Mouse (Mus musculus): ENCODE measurements at regions not wholly inside any gene's neighbourhood (a gene's known extent, or its start where the extent isn't known, plus 50 kb on each side); places are given as distances from the start of the nearest gene placed in this dataset.

- H3K4me3 ChIP-seq (replicated peaks in 1 of 3; ENCODE audit: low read depth in 2 of 3, low read length in 2 of 3, poor library complexity in 1 of 3), result no peak overlapping the region
- in situ Hi-C loops (cut with MboI; ENCODE audit: low pct_ligation_motif_present, low pct_unique_long_range_greater_than_20kb, low sequenced_read_pairs) (no loop called here), dilution Hi-C loops (cut with MboI; ENCODE audit: extremely low pct_ligation_motif_present, extremely low pct_unique_long_range_greater_than_20kb, low sequenced_read_pairs) (no loop called here)
- no peak for DNase-seq (ENCODE audit: extremely low read depth)
- H3K9me3 ChIP-seq (replicated peaks; ENCODE audit: low read length), result no peaks in the 10 kb centered on the region
- H3K4me2 ChIP-seq (ENCODE audit: insufficient read depth, low read depth, poor library complexity, severe bottlenecking), result no peak overlapping the region
- no peaks in the 10 kb centered on the region for H3K36me3 ChIP-seq (replicated peaks in 1 of 2; ENCODE audit: control insufficient read depth in 1 of 2, insufficient read depth in 1 of 2, low read length in 1 of 2)
- H3K27ac ChIP-seq (ENCODE audit: insufficient read depth, low read depth), result no peak overlapping the region
- H3K4me1 ChIP-seq (ENCODE audit: control insufficient read depth in 1 of 2, insufficient read depth in 2 of 2), result no peaks in the 10 kb centered on the region
- no peaks in the 10 kb centered on the region for H3K27me3 ChIP-seq (replicated peaks)
- H3K9ac ChIP-seq (ENCODE audit: insufficient read depth, low read depth), result no peak overlapping the region
- no peak for TF ChIP-seq MAFK (IDR thresholded peaks at IDR 0.05; ENCODE audit: insufficient replicate concordance, low read length)
- no peak for TF ChIP-seq ZNF384 (IDR thresholded peaks at IDR 0.05; ENCODE audit: low read depth, low read length)
- TF ChIP-seq JUN (IDR thresholded peaks at IDR 0.05; ENCODE audit: insufficient read depth, low read depth, low read length), result no peak
- no peak for TF ChIP-seq POLR2A (IDR thresholded peaks at IDR 0.05; ENCODE audit: low read depth, low read length)
- TF ChIP-seq EP300 (IDR thresholded peaks at IDR 0.05; ENCODE audit: low read length), result no peak
- no peak for TF ChIP-seq MYC (IDR thresholded peaks at IDR 0.05; ENCODE audit: low read depth, low read length)
- no peak for TF ChIP-seq MXI1 (IDR thresholded peaks at IDR 0.05; ENCODE audit: low read depth, low read length)
- no peak for TF ChIP-seq MEF2A (IDR thresholded peaks at IDR 0.05; ENCODE audit: borderline replicate concordance, low read depth, low read length)
- no peak for TF ChIP-seq CTCF (conservative IDR thresholded peaks at IDR 0.05 in 1 of 2, IDR thresholded peaks at IDR 0.05 in 1 of 2; ENCODE audit: low read depth in 2 of 2, low read length in 2 of 2)
- no peak for TF ChIP-seq SMC3 (IDR thresholded peaks at IDR 0.05; ENCODE audit: low read depth, low read length)
- TF ChIP-seq ZKSCAN1 (IDR thresholded peaks at IDR 0.05; ENCODE audit: borderline replicate concordance, low read depth, low read length), result no peak
- no peaks in the 10 kb centered on the region for H3K79me2 ChIP-seq (replicated peaks; ENCODE audit: control insufficient read depth, extremely low read depth, insufficient read depth, poor library complexity, severe bottlenecking)
Observed at GRCm38 (mm10) chr4:7341159-7341558, 897.7 kb downstream of the Car8 start.

- in situ Hi-C loops (cut with MboI; ENCODE audit: low pct_ligation_motif_present, low pct_unique_long_range_greater_than_20kb, low sequenced_read_pairs) (no loop called here), dilution Hi-C loops (cut with MboI; ENCODE audit: extremely low pct_ligation_motif_present, extremely low pct_unique_long_range_greater_than_20kb, low sequenced_read_pairs) (no loop called here)
- H3K27me3 ChIP-seq (replicated peaks), result no peaks in the 10 kb centered on the region
- no peak overlapping the region for H3K4me2 ChIP-seq (ENCODE audit: insufficient read depth, low read depth, poor library complexity, severe bottlenecking)
- TF ChIP-seq ELF1 (IDR thresholded peaks at IDR 0.05; ENCODE audit: low read depth, low read length) (no peak), USF1 (IDR thresholded peaks at IDR 0.05; ENCODE audit: low read depth, low read length) (no peak), USF2 (conservative IDR thresholded peaks at IDR 0.05; ENCODE audit: low read depth, low read length) (no peak), ZNF384 (IDR thresholded peaks at IDR 0.05; ENCODE audit: low read depth, low read length) (no peak), MXI1 (IDR thresholded peaks at IDR 0.05; ENCODE audit: low read depth, low read length) (no peak), IRF4 (IDR thresholded peaks at IDR 0.05; ENCODE audit: low read depth, low read length) (no peak), RCOR1 (conservative IDR thresholded peaks at IDR 0.05; ENCODE audit: low read depth, low read length) (no peak), RAD21 (IDR thresholded peaks at IDR 0.05; ENCODE audit: low read depth, low read length) (no peak), E2F4 (IDR thresholded peaks at IDR 0.05; ENCODE audit: insufficient replicate concordance, low read depth, low read length) (no peak), UBTF (IDR thresholded peaks at IDR 0.05; ENCODE audit: low read depth, low read length) (no peak), CHD2 (IDR thresholded peaks at IDR 0.05; ENCODE audit: low read length) (no peak), MYC (IDR thresholded peaks at IDR 0.05; ENCODE audit: low read depth, low read length) (no peak), SIN3A (IDR thresholded peaks at IDR 0.05; ENCODE audit: low read length) (no peak), BHLHE40 (IDR thresholded peaks at IDR 0.05; ENCODE audit: low read depth, low read length) (no peak), KAT2A (IDR thresholded peaks at IDR 0.05; ENCODE audit: insufficient replicate concordance, low read length) (no peak), ZMIZ1 (IDR thresholded peaks at IDR 0.05; ENCODE audit: low read depth, low read length) (no peak), MAFK (IDR thresholded peaks at IDR 0.05; ENCODE audit: insufficient replicate concordance, low read length) (no peak), JUN (IDR thresholded peaks at IDR 0.05; ENCODE audit: insufficient read depth, low read depth, low read length) (no peak)
- no peak overlapping the region for H3K27ac ChIP-seq (ENCODE audit: insufficient read depth, low read depth)
- H3K4me3 ChIP-seq (replicated peaks in 1 of 3; ENCODE audit: low read depth in 2 of 3, low read length in 2 of 3, poor library complexity in 1 of 3), result no peak overlapping the region
- no peaks in the 10 kb centered on the region for H3K4me1 ChIP-seq (ENCODE audit: control insufficient read depth in 1 of 2, insufficient read depth in 2 of 2)
- H3K9ac ChIP-seq (ENCODE audit: insufficient read depth, low read depth), result no peak overlapping the region
- no peaks in the 10 kb centered on the region for H3K36me3 ChIP-seq (replicated peaks in 1 of 2; ENCODE audit: control insufficient read depth in 1 of 2, insufficient read depth in 1 of 2, low read length in 1 of 2)
- H3K9me3 ChIP-seq (replicated peaks; ENCODE audit: low read length), result no peaks in the 10 kb centered on the region
- H3K79me2 ChIP-seq (replicated peaks; ENCODE audit: control insufficient read depth, extremely low read depth, insufficient read depth, poor library complexity, severe bottlenecking), result no peaks in the 10 kb centered on the region
- DNase-seq (ENCODE audit: extremely low read depth), result no peak
Observed at GRCm38 (mm10) chr4:7314261-7314660, 924.6 kb downstream of the Car8 start.

All from CH12.LX (cell line).